ENCODE assay signal across 1 mouse cellular context in genomic region chr17:8138116-8138515, GRCm38 (mm10). TPM values are rescaled to one million over a fixed set of nuclear protein-coding genes. Genes with fewer than 3 reads are reported as not detected.
"Had no signal": no experiment of that assay in that cellular context is flagged by ENCODE, and none has a peak within 500 bp of the region (broad histone marks: within the 10 kb centered on the region; RNA-seq: fewer than 3 reads in every experiment).

No protein-coding gene starts in this region.

RNA-seq across cellular contexts. Expression of gene Gm49673, which starts 9.5 kb away (rescaled TPM):
- polyA plus RNA-seq: stomach, postnatal 0 days had no signal
